Mouse (Mus musculus): ENCODE measurements around the gene Ak1.

DNA sequence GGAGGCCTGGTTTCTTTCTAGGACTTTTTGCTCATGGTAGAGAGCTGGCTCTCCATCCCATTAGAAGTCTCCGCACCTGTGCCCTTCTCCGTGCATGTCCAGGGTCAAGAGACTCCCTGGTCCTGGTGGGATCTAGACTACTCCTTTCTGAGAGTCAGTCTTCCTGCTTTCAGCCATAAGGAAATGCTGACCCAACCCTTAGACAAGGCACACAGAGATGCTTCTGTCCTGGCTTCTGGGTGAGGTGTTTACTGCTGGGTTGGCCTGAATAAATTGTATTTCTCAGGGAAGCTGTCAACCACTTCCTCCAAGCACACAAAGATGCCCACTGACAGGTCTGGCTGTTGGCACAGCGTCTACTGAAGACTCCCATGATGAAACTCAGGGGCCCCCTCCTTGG lies 22.1 kb upstream of the Ak1 start, which contains the start of gene St6galnac6:
- TF ChIP-seq EP300 (optimal IDR thresholded peaks at IDR 0.05) = no peak
- no peak for TF ChIP-seq CTCF (IDR thresholded peaks at IDR 0.05; ENCODE audit: low read depth)
